Mouse (Mus musculus): Measurements from ENCODE around the gene Flvcr2.

DNA sequence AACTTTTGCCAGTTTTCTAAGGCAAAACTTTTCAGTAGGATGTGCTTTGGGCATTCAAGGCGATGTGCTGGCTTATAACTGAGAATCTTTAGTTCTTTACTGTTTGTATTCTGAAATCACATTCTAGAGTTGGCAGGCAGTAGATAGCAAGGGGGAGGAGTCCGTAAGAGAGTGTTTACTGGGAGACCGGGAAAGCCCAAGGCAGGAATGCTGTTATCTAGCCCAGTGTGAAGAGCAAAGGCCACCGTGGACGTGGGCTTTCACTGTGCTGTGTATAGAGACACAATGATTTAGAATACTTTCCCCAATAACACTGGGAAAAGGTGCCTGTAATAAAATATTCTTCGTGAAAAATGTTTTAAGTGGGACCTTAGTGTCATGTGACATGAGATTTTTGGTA lies 63.4 kb downstream of the Flvcr2 start:
- TF ChIP-seq CTCF (IDR thresholded peaks at IDR 0.05; ENCODE audit: borderline replicate concordance, control insufficient read depth, extremely low read depth, insufficient read depth, low read length, poor library complexity) (no peak), POLR2A (IDR thresholded peaks at IDR 0.05; ENCODE audit: control insufficient read depth, extremely low read depth, insufficient read depth, low read length, poor library complexity) (no peak)

All from thymus, adult 2 months (tissue).